Mouse (Mus musculus): ENCODE measurements around the gene Agbl4. TPM values are rescaled to one million over a fixed set of nuclear protein-coding genes. Genes with fewer than 3 reads are reported as not detected.
A peak's percentile ranks its signal among the peaks of the same experiment; 100 is the strongest.

Gene Agbl4
- polyA plus RNA-seq, 1 experiment, result 2.4 TPM

DNA sequence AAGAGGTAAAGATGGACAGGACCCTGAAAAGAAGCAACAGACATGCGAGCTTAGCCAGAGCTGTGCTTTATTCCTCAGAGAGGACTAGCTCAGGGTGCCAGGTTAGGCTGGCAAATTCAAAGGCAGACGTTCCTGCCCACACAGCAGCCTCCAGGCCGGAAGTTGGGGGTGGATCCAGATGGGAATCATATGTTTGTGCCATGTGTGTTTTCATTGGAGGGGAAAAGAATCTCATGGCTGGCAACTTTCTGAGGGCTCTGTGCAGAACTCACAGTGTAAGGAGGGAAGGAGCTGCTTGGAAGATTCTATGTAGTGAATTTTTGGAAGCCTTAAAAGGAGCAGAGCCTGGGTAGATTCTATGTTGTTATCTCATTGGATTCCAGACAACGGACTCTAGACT is 519.1 kb downstream of the Agbl4 start:
- TF ChIP-seq POLR2A (IDR thresholded peaks at IDR 0.05; ENCODE audit: borderline replicate concordance, extremely low read depth, insufficient read depth, insufficient read length, poor library complexity, severe bottlenecking) (no peak), CTCF (IDR thresholded peaks at IDR 0.05; ENCODE audit: borderline replicate concordance, extremely low read depth, insufficient read depth, insufficient read length) (no peak)
- DNase-seq (ENCODE audit: low read depth), result peak; percentile 28

DNA sequence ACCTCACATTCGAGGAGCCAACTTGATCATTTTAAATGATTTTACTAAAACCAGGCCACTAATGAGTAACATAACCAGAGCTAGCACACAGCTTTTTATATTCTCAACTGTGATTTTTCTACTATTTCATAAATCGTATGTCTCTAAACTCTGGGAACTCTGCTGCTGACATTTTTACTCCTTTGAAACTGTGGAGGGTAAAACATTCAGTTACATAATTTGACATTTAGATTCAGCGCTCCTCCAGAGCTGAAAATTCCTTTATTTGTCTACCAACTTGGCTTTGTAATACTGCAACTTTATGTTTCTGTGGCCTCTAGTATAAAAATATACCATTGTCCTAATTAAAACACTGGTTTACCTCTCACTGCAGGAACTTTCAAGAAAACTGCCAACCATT is 523.6 kb downstream of the Agbl4 start:
- TF ChIP-seq POLR2A (IDR thresholded peaks at IDR 0.05; ENCODE audit: borderline replicate concordance, extremely low read depth, insufficient read depth, insufficient read length, poor library complexity, severe bottlenecking) (no peak), CTCF (IDR thresholded peaks at IDR 0.05; ENCODE audit: borderline replicate concordance, extremely low read depth, insufficient read depth, insufficient read length) (no peak)
- DNase-seq (ENCODE audit: low read depth), result no peak

DNA sequence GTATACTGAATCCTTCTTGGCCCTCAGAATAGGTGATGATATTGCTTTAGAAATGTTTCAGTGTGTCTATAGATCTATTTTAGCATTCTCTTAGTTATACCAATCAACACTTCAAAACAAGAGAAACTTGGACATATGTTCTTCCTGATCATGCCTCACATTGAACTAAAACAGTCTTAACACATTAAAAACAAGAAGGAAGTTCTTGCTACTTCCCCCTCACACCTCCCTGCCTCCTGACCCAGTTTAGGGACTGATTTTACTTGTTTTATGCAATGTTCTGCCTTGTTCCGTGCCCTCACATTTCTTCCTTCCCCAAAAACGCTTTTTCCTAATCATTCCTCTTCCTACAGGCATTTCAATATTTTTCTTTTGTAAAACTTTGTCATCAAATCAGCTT is 604.2 kb downstream of the Agbl4 start:
- TF ChIP-seq POLR2A (IDR thresholded peaks at IDR 0.05; ENCODE audit: borderline replicate concordance, extremely low read depth, insufficient read depth, insufficient read length, poor library complexity, severe bottlenecking), result no peak

DNA sequence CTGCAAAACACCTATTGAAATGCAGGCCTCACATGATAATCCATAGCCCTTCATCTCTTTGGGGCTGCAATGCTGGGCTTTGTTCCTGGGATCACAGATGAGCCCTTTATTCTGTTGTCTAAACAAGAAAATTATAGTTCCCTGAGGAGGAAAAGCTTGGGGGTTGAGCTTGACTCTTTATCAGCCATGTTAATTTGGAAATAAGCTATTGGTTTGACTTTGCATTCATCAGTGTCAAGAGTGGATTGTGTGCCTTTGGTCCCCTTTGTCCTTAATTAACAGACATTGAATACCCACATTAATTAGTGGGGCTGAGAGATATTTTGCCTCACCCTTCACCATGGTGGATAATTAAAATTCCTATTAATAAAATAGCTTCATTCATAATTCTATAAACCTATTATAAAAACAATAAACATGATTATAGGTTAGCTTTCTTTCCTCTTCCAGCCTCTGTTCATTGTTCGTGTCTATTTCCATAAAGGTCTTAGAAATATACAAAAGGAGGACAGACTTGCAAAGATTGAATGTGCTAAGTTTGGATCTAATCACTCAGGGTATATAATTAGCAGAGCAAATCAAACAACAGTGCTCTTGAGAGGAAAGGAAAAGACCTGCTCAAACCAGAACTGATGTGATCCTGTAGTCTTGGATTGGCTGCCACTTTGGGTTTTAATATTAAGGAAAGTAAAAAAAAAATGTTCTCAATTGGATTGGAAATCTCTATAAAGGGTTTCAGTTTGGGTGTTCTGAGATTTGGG is 607.4 kb downstream of the Agbl4 start:
- DNase-seq (ENCODE audit: low read depth), result peak; percentile 75
- no peak for TF ChIP-seq POLR2A (IDR thresholded peaks at IDR 0.05; ENCODE audit: borderline replicate concordance, extremely low read depth, insufficient read depth, insufficient read length, poor library complexity, severe bottlenecking)
- no peak for TF ChIP-seq CTCF (IDR thresholded peaks at IDR 0.05; ENCODE audit: borderline replicate concordance, extremely low read depth, insufficient read depth, insufficient read length)

More for the DNA sequence above, 604.2 kb downstream of the Agbl4 start:
- DNase-seq (ENCODE audit: low read depth), result no peak

DNA sequence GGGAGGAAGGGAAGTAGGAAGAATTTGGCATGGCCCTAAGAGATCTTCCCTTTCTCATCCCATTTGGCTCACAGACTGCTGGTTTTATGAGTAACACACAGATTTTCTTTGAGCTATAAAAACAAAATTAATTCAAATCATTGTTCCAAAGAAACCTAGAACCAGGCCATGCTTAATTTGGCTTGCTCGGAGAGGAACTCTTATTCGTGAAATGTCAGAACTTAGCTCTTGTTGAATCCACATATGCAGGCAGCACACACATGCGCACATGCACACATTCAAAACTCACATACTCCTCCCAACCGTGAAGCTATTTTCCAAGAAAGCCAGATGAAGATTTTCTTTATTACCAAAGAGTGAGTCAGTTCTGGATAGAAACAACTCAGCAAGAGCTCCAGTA is 621.9 kb downstream of the Agbl4 start:
- DNase-seq (ENCODE audit: low read depth), result no peak
- TF ChIP-seq POLR2A (IDR thresholded peaks at IDR 0.05; ENCODE audit: borderline replicate concordance, extremely low read depth, insufficient read depth, insufficient read length, poor library complexity, severe bottlenecking), result no peak
- TF ChIP-seq CTCF (IDR thresholded peaks at IDR 0.05; ENCODE audit: borderline replicate concordance, extremely low read depth, insufficient read depth, insufficient read length), result no peak

GRCm38 (mm10) chr4:111067330-111067729 is 669.9 kb downstream of the Agbl4 start:
- TF ChIP-seq CTCF (IDR thresholded peaks at IDR 0.05; ENCODE audit: borderline replicate concordance, extremely low read depth, insufficient read depth, insufficient read length), result no peak
- TF ChIP-seq POLR2A (IDR thresholded peaks at IDR 0.05; ENCODE audit: borderline replicate concordance, extremely low read depth, insufficient read depth, insufficient read length, poor library complexity, severe bottlenecking), result no peak
- DNase-seq (ENCODE audit: low read depth), result no peak

DNA sequence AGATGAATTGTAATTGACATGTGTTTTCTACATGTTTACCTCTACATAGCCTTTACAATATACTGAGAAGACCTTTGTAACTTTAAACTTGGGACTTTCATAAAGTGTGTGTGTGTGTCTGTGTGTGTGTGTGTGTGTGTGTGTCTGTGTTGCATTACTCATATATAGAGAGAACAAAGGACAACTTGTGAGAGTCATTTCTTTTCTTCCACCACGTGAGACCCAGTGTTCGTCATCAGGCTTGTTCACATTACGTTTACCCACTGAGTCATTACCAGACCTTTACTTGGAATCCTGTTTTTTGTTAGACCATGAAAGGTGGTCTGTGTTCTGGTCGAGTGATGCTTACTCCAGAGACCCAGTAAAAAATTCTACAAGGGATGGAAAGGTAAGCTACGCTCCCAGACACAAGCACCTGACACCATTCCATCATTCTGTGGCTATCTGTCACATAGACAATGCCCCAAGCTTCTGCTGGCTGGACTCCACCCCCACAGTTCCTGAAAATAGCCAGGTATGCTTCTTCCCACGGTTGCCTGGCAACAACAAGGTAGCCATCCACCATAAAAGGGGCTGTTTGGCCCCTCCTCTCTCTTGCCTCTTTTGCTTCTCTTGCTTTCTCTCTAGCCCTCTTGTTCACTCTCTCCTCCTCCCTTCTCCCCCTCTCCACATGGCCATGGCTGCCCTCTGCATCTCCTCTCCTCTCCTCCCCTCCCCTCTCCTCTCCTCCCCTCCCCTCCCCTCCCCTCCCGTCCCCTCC is 676.5 kb downstream of the Agbl4 start:
- DNase-seq (ENCODE audit: low read depth), result peak; percentile 13
- TF ChIP-seq CTCF (IDR thresholded peaks at IDR 0.05; ENCODE audit: borderline replicate concordance, extremely low read depth, insufficient read depth, insufficient read length), result no peak
- TF ChIP-seq POLR2A (IDR thresholded peaks at IDR 0.05; ENCODE audit: borderline replicate concordance, extremely low read depth, insufficient read depth, insufficient read length, poor library complexity, severe bottlenecking), result no peak

DNA sequence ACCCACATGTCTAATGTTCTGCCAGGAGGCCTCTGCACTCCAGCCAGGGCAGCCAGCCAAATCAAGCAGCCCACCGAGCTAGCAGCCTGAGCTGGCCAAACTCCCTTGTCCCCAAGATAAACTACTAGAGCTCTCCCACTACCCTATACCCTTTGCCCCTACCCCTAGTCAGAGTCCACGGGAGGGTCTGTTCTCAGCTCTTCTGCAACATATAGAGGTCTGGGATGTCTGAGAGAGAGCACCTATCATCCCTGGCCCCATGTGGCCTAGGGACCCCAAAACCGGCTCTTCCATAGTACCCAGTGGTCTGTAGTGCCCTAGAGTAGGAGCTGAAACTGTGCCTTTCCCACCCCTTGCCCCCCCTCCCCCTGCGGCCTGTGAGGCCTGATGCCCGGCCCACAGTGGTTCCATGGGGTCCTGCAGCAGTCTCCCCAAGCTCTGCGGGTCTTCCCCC is 677.3 kb downstream of the Agbl4 start:
- peak; percentile 41 for DNase-seq (ENCODE audit: low read depth)
- no peak for TF ChIP-seq CTCF (IDR thresholded peaks at IDR 0.05; ENCODE audit: borderline replicate concordance, extremely low read depth, insufficient read depth, insufficient read length)
- TF ChIP-seq POLR2A (IDR thresholded peaks at IDR 0.05; ENCODE audit: borderline replicate concordance, extremely low read depth, insufficient read depth, insufficient read length, poor library complexity, severe bottlenecking), result no peak

- no peak for TF ChIP-seq POLR2A (IDR thresholded peaks at IDR 0.05; ENCODE audit: borderline replicate concordance, extremely low read depth, insufficient read depth, insufficient read length, poor library complexity, severe bottlenecking)
- TF ChIP-seq CTCF (IDR thresholded peaks at IDR 0.05; ENCODE audit: borderline replicate concordance, extremely low read depth, insufficient read depth, insufficient read length), result no peak
- DNase-seq (ENCODE audit: low read depth), result no peak
Measured at GRCm38 (mm10) chr4:111077810-111078209, 680.3 kb downstream of the Agbl4 start.

DNA sequence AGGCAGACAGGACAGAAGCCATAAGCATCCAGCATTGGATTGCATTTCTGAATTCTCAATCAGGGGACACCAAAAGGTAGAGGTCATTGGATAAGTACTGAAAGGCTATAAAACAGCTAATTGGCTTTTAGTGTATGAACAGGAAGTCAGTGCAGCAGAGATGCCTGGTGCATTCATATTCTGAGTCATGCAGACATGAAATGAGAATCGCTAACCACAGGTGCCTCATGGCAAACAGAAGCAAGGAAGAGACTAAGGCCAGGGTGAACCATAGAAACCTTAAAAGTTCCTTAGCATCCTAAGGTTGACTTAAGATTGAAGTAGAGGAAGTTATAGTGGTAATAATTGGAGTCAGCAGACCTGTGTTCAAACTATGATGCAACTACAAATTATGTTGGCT is 687.9 kb downstream of the Agbl4 start:
- no peak for DNase-seq (ENCODE audit: low read depth)
- TF ChIP-seq POLR2A (IDR thresholded peaks at IDR 0.05; ENCODE audit: borderline replicate concordance, extremely low read depth, insufficient read depth, insufficient read length, poor library complexity, severe bottlenecking), result no peak
- no peak for TF ChIP-seq CTCF (IDR thresholded peaks at IDR 0.05; ENCODE audit: borderline replicate concordance, extremely low read depth, insufficient read depth, insufficient read length)

DNA sequence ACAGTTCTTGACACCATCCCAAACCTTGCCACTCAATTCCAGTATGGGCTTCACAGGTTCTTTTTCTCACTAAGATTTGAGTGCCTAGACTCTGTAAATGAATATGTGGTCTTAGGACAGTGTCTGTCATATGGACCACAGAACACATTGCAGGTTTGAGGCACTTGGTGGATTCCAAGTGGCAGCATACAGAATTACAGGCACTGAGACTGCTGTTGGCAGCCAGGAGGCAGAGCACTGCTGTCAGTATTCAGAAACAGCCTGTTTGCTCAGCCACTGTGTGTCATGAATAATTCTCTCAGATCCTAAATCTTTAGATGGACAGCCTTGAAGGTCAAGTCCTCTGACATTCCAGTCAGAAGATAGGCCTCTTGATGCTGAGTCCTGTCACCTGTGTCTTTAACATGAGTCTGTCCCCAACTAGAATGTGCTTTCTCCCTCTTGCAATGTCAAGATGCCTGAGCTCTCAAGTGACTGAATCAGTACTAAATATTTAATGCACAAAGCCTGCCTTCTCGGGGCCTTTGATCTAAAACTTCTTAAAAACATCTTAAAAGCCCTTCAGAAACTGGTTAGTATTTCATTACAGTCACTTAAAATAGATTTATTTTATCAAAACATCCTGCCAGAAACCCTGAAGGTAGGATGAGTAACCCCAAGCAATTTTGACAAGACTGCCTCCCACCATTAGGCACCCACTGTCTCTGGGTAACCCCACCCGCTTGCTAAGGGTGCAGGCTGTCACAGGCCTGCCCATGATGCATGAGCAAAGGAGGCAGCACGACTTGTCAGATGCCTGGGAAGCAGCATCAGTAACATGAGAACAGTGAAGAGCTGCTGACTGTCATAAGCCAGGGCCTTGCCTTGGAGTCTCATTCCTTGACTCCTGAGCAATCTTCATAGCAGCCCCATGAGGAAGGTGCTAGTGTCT is 739.0 kb downstream of the Agbl4 start:
- peak; percentile 40 for DNase-seq (ENCODE audit: low read depth)
- TF ChIP-seq CTCF (IDR thresholded peaks at IDR 0.05; ENCODE audit: borderline replicate concordance, extremely low read depth, insufficient read depth, insufficient read length) (peak; percentile 23; the same call in 1 of the 2 replicates), POLR2A (IDR thresholded peaks at IDR 0.05; ENCODE audit: borderline replicate concordance, extremely low read depth, insufficient read depth, insufficient read length, poor library complexity, severe bottlenecking) (no peak)
